Mouse (Mus musculus): ENCODE measurements around the gene Rnase9. TPM values are rescaled to one million over a fixed set of nuclear protein-coding genes. Genes with fewer than 3 reads are reported as not detected.

The Rnase9 gene
- polyA plus RNA-seq, 1 experiment from 2014 or later, result not detected

DNA sequence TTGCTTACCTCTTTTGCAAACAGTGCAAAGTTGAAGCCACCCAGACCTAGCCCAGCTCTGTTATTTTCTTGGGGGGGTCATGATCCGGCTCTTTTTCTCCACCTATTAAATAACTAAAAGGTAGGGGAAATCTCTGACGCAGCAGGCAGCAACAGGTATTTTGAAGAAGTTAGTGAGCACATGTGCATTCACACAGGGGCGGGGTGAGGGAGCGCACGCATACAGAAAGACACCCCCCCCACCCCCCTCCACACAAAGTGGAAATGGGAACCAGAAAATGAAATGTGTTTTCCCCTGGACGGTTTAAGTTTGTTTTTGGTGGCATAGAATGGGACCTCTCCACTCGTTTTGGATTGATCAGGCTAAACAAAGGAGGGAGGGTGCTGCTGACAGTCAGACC lies 42.1 kb upstream of the Rnase9 start:
- Histone ChIP-seq H3K9ac (ENCODE audit: low read length) (no peak overlapping the region), H3K36me3 (ENCODE audit: control insufficient read depth, insufficient read depth, low read length) (no peaks in the 10 kb centered on the region), H3K4me3 (ENCODE audit: low read depth, low read length) (peak overlapping the region; percentile 55), H3K4me2 (ENCODE audit: low read length) (peak overlapping the region; percentile 64), H3K27me3 (replicated peaks; ENCODE audit: control insufficient read depth, insufficient read depth, low read length) (no peaks in the 10 kb centered on the region), H3K9me3 (ENCODE audit: control insufficient read depth, low read length) (no peaks in the 10 kb centered on the region), H3K4me1 (replicated peaks; ENCODE audit: control insufficient read depth, insufficient read depth, low read length) (no peaks in the 10 kb centered on the region; the same call in 1 of the 2 replicates), H3K27ac (ENCODE audit: low read depth) (no peak overlapping the region)
- WGBS, result 13% methylated on average over 7 of the region's 7 CpGs
- no peak for DNase-seq (ENCODE audit: low spot score)
- ATAC-seq (replicated peaks; ENCODE audit: low FRiP score, low TSS enrichment, low read depth), result no peak

DNA sequence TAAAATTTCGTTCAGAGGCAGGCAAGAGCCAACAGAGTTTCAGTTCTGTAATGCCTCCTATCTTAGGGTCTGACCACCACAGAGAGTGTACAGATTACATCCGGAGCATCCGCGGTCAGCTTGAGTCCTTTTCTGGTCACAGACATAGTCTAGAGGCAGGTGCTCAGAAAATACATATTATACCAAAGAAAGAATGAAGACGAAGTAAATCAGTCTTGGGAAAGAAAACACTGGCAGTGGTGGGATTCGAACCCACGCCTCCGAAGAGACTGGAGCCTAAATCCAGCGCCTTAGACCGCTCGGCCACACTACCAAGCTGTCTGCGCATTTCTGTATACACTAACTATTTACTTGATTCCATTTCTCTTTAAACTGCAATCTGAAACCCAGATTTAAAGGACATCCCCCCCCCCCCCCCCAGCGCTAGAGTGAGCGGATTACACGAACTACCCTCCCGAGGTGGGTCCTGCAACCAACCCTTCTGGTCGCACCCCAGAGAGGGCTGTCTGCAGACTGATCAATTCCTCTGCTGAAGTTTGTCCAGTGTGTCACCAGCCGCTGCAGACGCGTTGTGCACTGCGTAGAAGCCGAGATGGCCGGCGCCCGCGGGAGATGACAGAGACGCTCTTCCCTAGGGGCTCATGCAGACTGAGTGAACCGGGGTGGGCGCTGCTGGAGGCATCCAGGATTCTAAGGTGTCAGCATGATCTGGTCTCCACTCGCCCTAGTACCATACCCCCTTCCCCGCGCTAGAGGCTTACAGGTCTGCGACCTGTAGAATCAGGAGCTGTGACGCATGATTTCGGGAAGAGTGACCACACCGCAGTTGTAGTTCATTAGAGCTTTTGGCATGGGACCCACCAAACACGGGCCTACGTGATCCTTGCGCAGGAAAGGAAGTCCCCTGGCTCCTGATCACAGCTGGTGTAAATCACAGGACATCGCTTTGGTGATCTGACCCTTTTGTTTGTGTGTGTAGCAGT lies 41.2 kb upstream of the Rnase9 start:
- peak overlapping the region; percentile 64 for H3K4me2 ChIP-seq (ENCODE audit: low read length)
- DNase-seq (ENCODE audit: low spot score) (peak; percentile 80), ATAC-seq (replicated peaks; ENCODE audit: low FRiP score, low TSS enrichment, low read depth) (peak; percentile 67)
- WGBS, result 3% methylated on average over 37 of the region's 40 CpGs
- peak overlapping the region; percentile 28 for H3K9ac ChIP-seq (ENCODE audit: low read length)
- H3K27me3 ChIP-seq (replicated peaks; ENCODE audit: control insufficient read depth, insufficient read depth, low read length), result no peaks in the 10 kb centered on the region
- no peaks in the 10 kb centered on the region; the same call in 1 of the 2 replicates for H3K4me1 ChIP-seq (replicated peaks; ENCODE audit: control insufficient read depth, insufficient read depth, low read length)
- H3K36me3 ChIP-seq (ENCODE audit: control insufficient read depth, insufficient read depth, low read length), result no peaks in the 10 kb centered on the region
- H3K9me3 ChIP-seq (ENCODE audit: control insufficient read depth, low read length), result no peaks in the 10 kb centered on the region
- H3K4me3 ChIP-seq (ENCODE audit: low read depth, low read length), result peak overlapping the region; percentile 55
- no peak overlapping the region for H3K27ac ChIP-seq (ENCODE audit: low read depth)

DNA sequence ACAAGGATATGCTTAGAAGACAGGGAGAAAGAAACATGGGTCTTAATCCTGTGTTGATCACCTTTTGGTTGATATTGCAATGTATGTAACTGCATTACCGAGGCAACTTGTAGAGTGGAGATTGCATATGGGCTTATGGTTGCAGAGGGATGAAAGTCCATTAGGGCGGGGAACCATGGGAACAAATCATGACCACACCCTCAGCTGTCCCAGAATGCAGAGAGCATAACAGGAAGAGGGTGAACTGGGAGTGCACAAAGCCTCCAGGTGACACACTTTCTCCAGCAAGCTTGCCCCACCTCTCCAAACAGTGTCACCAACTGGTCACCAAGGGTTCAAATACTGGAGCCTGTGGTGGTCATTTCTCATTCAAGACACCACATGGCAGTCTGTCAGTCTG lies 39.4 kb upstream of the Rnase9 start:
- H3K9me3 ChIP-seq (ENCODE audit: control insufficient read depth, low read length), result no peaks in the 10 kb centered on the region
- no peak overlapping the region for H3K4me2 ChIP-seq (ENCODE audit: low read length)
- H3K4me3 ChIP-seq (ENCODE audit: low read depth, low read length), result no peak overlapping the region
- no peaks in the 10 kb centered on the region; the same call in 1 of the 2 replicates for H3K4me1 ChIP-seq (replicated peaks; ENCODE audit: control insufficient read depth, insufficient read depth, low read length)
- H3K27ac ChIP-seq (ENCODE audit: low read depth), result no peak overlapping the region
- ATAC-seq (replicated peaks; ENCODE audit: low FRiP score, low TSS enrichment, low read depth) (peak; percentile 36; the same call in 1 of the 2 replicates), DNase-seq (ENCODE audit: low spot score) (no peak)
- 82% methylated on average over 2 of the region's 2 CpGs for WGBS
- H3K27me3 ChIP-seq (replicated peaks; ENCODE audit: control insufficient read depth, insufficient read depth, low read length), result no peaks in the 10 kb centered on the region
- no peaks in the 10 kb centered on the region for H3K36me3 ChIP-seq (ENCODE audit: control insufficient read depth, insufficient read depth, low read length)
- no peak overlapping the region for H3K9ac ChIP-seq (ENCODE audit: low read length)

DNA sequence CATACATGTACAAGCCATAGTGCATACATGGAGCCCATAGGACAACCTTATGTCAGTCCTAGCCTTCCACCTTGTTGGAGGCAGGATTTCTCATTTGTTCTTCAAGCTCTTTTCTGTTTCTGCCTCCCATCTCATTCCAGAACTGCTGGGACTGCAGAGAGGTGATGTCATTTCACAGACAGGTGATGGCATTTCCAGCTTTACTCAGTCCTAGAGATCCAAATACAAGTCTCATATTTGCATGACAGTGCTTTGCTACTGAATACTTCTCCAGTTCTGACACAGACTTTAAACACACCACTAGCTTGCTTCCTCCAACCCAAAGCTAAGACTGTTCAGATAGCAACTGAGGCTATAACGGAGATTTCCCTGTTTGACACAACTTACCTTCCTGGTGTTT lies 37.5 kb upstream of the Rnase9 start:
- ATAC-seq (replicated peaks; ENCODE audit: low FRiP score, low TSS enrichment, low read depth) (no peak), DNase-seq (ENCODE audit: low spot score) (no peak)
- 97% methylated on average over 1 of the region's 1 CpGs for WGBS

DNA sequence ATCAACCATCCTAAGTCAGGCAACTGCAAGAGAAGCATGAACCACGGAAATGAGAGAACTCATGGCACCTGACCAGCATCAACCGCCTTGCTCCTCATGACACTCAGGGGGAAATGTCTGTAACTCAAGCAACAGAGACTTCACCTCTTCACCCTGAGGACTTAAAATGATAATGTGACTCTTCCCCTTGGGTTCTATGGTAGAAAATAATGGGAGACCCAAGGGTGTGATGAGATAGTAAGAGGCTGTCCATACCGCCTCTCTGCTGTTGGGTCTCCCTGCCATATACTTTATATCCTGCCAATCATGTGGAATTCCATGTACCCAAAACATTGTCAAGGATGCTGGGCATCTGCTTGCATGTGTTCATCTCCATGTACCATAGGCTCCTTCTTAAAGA lies 32.7 kb upstream of the Rnase9 start, which contains the start of gene Olfr750:
Gene Olfr750 (minus strand): TSS at position 101 of the 400 bp plus-strand sequence.
- ATAC-seq (replicated peaks; ENCODE audit: low FRiP score, low TSS enrichment, low read depth), result no peak
- WGBS, result 86% methylated on average over 3 of the region's 3 CpGs

More for the DNA sequence above, 37.5 kb upstream of the Rnase9 start:
- Histone ChIP-seq H3K4me2 (ENCODE audit: low read length) (no peak overlapping the region), H3K4me3 (ENCODE audit: low read depth, low read length) (no peak overlapping the region), H3K4me1 (replicated peaks; ENCODE audit: control insufficient read depth, insufficient read depth, low read length) (no peaks in the 10 kb centered on the region; the same call in 1 of the 2 replicates), H3K36me3 (ENCODE audit: control insufficient read depth, insufficient read depth, low read length) (no peaks in the 10 kb centered on the region), H3K9me3 (ENCODE audit: control insufficient read depth, low read length) (no peaks in the 10 kb centered on the region), H3K27me3 (replicated peaks; ENCODE audit: control insufficient read depth, insufficient read depth, low read length) (no peaks in the 10 kb centered on the region), H3K27ac (ENCODE audit: low read depth) (no peak overlapping the region), H3K9ac (ENCODE audit: low read length) (no peak overlapping the region)

DNA sequence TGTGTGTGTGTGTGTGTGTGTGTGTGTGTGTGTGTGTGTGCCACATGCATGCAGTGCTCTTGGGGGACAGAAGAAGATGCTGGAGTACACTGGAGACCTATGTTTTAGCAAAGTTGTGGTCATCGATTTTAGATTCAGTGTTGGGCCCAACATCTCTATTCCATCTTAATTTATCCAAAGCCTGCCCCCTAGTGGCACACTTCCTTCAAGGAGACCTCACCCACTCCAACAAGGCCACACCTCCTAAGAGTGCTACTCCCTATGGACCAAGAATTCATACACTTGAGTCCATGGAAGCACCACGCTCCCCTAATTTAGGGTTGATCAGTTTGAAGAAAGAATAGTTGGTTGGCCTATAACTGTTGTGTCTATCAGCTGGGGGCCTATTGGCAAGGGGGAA lies 27.9 kb upstream of the Rnase9 start:
- no peak for DNase-seq (ENCODE audit: low spot score)
- 0 out of 2 replicates have a peak, but pooled peaks cover 5% of the 10 kb centered on the region for H3K4me1 ChIP-seq (replicated peaks; ENCODE audit: control insufficient read depth, insufficient read depth, low read length)
- H3K9me3 ChIP-seq (ENCODE audit: control insufficient read depth, low read length), result no peaks in the 10 kb centered on the region
- no peak overlapping the region for H3K27ac ChIP-seq (ENCODE audit: low read depth)
- ATAC-seq (replicated peaks; ENCODE audit: low FRiP score, low TSS enrichment, low read depth), result no peak
- H3K4me3 ChIP-seq (ENCODE audit: low read depth, low read length), result no peak overlapping the region
- H3K36me3 ChIP-seq (ENCODE audit: control insufficient read depth, insufficient read depth, low read length), result no peaks in the 10 kb centered on the region
- no peak overlapping the region for H3K9ac ChIP-seq (ENCODE audit: low read length)
- WGBS, result 90% methylated on average over 2 of the region's 2 CpGs
- no peaks in the 10 kb centered on the region for H3K27me3 ChIP-seq (replicated peaks; ENCODE audit: control insufficient read depth, insufficient read depth, low read length)
- no peak overlapping the region for H3K4me2 ChIP-seq (ENCODE audit: low read length)

More for the DNA sequence above, 32.7 kb upstream of the Rnase9 start, which contains the start of gene Olfr750:
- no peak within 1 kb of the TSS for H3K4me2 ChIP-seq (ENCODE audit: low read length)
- H3K4me1 ChIP-seq (replicated peaks; ENCODE audit: control insufficient read depth, insufficient read depth, low read length), result no peaks in the 10 kb centered on the region
- no peak within 1 kb of the TSS for H3K27ac ChIP-seq (ENCODE audit: low read depth)
- H3K27me3 ChIP-seq (replicated peaks; ENCODE audit: control insufficient read depth, insufficient read depth, low read length), result no peaks in the 10 kb centered on the region
- DNase-seq (ENCODE audit: low spot score), result no peak
- no peaks in the 10 kb centered on the region for H3K9me3 ChIP-seq (ENCODE audit: control insufficient read depth, low read length)
- H3K4me3 ChIP-seq (ENCODE audit: low read depth, low read length), result no peak within 1 kb of the TSS
- H3K36me3 ChIP-seq (ENCODE audit: control insufficient read depth, insufficient read depth, low read length), result no peaks in the 10 kb centered on the region
- no peak within 1 kb of the TSS for H3K9ac ChIP-seq (ENCODE audit: low read length)

DNA sequence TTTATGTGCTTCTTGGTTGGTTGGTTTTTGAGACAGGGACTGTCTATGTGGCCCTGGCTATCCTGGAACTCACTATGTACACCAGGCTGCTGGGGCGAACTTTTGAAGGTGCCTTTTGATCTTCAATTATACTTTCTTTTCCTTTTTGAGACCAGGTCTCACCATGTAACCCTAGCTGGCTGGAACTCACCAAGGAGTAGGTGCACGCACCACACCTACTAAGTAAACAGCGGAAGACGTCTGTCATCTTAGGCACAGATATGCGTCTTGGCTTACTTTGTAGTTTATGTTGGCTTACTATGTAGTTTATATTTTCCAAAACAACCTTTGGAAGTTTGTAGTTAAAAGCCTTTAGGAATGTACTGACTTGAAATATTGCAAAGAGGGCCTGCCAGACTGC lies 27.3 kb upstream of the Rnase9 start:
- H3K9ac ChIP-seq (ENCODE audit: low read length), result no peak overlapping the region
- ATAC-seq (replicated peaks; ENCODE audit: low FRiP score, low TSS enrichment, low read depth) (no peak), DNase-seq (ENCODE audit: low spot score) (no peak)
- 0 out of 2 replicates have a peak, but pooled peaks cover 5% of the 10 kb centered on the region for H3K4me1 ChIP-seq (replicated peaks; ENCODE audit: control insufficient read depth, insufficient read depth, low read length)
- no peaks in the 10 kb centered on the region for H3K36me3 ChIP-seq (ENCODE audit: control insufficient read depth, insufficient read depth, low read length)
- no peak overlapping the region for H3K4me2 ChIP-seq (ENCODE audit: low read length)
- H3K4me3 ChIP-seq (ENCODE audit: low read depth, low read length), result no peak overlapping the region
- H3K27ac ChIP-seq (ENCODE audit: low read depth), result no peak overlapping the region
- WGBS, result 57% methylated on average over 5 of the region's 5 CpGs
- H3K9me3 ChIP-seq (ENCODE audit: control insufficient read depth, low read length), result no peaks in the 10 kb centered on the region
- H3K27me3 ChIP-seq (replicated peaks; ENCODE audit: control insufficient read depth, insufficient read depth, low read length), result no peaks in the 10 kb centered on the region

DNA sequence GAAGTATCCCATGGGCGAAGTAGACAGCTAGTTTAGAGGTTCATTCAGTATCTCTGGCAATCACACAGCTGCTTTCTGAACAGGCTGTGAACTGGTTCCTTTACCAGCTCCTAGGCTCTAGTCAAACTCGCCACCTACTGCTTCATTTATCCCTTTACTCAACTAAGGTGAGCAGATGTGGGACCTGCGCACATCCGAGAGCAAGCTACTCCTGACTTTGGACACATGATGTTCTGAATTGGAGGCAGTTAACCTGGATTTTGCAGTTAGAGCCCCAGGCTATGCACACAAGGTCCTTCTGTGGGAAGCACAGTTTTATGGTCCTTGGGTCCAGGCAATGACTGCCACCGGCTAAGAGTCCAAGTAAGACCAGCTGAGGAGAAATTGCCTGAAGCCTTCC lies 19.1 kb upstream of the Rnase9 start:
- Histone ChIP-seq H3K27me3 (replicated peaks; ENCODE audit: control insufficient read depth, insufficient read depth, low read length) (no peaks in the 10 kb centered on the region), H3K9ac (ENCODE audit: low read length) (no peak overlapping the region), H3K4me3 (ENCODE audit: low read depth, low read length) (no peak overlapping the region), H3K36me3 (ENCODE audit: control insufficient read depth, insufficient read depth, low read length) (no peaks in the 10 kb centered on the region), H3K4me2 (ENCODE audit: low read length) (no peak overlapping the region), H3K9me3 (ENCODE audit: control insufficient read depth, low read length) (no peaks in the 10 kb centered on the region), H3K4me1 (replicated peaks; ENCODE audit: control insufficient read depth, insufficient read depth, low read length) (no peaks in the 10 kb centered on the region; the same call in 1 of the 2 replicates), H3K27ac (ENCODE audit: low read depth) (no peak overlapping the region)
- no peak for ATAC-seq (replicated peaks; ENCODE audit: low FRiP score, low TSS enrichment, low read depth)
- 91% methylated on average over 5 of the region's 5 CpGs for WGBS
- DNase-seq (ENCODE audit: low spot score), result no peak

All from intestine, embryonic 14.5 days (tissue).